Mouse (Mus musculus): ENCODE results near the gene Dtd1. TPM values are rescaled to one million over a fixed set of nuclear protein-coding genes. Genes with fewer than 3 reads are reported as not detected.

Gene Dtd1
- polyA plus RNA-seq, 1 experiment from 2014 or later, result 34.6 TPM

DNA sequence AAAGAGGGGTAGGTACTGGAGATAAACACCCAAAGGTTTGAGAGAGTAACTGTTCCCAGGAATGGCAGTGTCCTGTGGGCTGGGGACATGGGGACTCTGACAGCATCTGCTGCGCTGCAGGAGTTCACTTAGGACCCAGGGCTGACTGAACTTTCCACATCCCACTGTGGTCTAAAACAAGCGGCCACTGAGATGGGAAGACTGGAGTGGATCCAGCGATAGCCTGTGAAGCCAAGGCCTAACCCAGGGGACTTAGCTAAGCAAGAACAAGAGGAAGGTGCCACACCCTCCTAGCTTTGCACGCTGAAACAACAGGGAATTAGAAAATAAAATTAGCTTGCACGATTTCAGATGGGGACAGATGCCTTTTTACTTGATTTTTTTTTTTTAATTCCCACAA is 138.9 kb downstream of the Dtd1 start:
- no peaks in the 10 kb centered on the region for H3K9me3 ChIP-seq (ENCODE audit: control insufficient read depth, low read length)
- TF ChIP-seq EP300 (optimal IDR thresholded peaks at IDR 0.05) (no peak), CTCF (IDR thresholded peaks at IDR 0.05; ENCODE audit: low read depth) (no peak)
- H3K36me3 ChIP-seq (ENCODE audit: control insufficient read depth, insufficient read depth, low read length), result no peaks in the 10 kb centered on the region
- no peaks in the 10 kb centered on the region for H3K27me3 ChIP-seq (ENCODE audit: control insufficient read depth, insufficient read depth, low read length)
- no peak overlapping the region for H3K9ac ChIP-seq (ENCODE audit: low read length)
- no peaks in the 10 kb centered on the region for H3K4me1 ChIP-seq (replicated peaks; ENCODE audit: control insufficient read depth, insufficient read depth)
- 66% methylated on average over 5 of the region's 5 CpGs for WGBS
- H3K4me3 ChIP-seq (ENCODE audit: low read depth, low read length), result no peak overlapping the region
- no peak for ATAC-seq (ENCODE audit: low FRiP score, low TSS enrichment)
- H3K27ac ChIP-seq (replicated peaks), result no peak overlapping the region
- H3K4me2 ChIP-seq (replicated peaks; ENCODE audit: low read depth), result no peak overlapping the region
- DNase-seq (ENCODE audit: low spot score), result no peak

DNA sequence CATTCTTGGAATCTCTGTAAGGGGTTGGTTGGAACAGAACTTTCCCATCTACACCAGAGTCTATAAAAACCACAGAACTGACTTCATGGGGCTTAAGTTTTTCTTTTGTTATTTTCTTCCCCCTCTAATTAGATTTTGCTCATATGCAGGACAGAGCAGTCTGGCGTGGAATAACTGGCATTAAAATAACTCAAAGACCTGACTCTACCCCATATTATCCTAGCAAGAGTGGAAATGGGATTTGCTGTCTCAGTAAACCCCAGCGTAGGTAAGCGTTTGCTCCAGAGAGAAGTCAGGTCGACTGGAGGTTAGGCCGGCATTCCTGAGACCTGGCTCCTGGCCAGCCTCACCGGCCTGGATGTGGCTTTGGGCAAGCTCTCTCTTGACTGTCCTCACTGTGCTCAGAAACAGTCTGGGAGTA is 140.9 kb downstream of the Dtd1 start:
- Histone ChIP-seq H3K27ac (replicated peaks) (no peak overlapping the region), H3K4me3 (ENCODE audit: low read depth, low read length) (no peak overlapping the region), H3K9me3 (ENCODE audit: control insufficient read depth, low read length) (no peaks in the 10 kb centered on the region), H3K4me1 (replicated peaks; ENCODE audit: control insufficient read depth, insufficient read depth) (no peaks in the 10 kb centered on the region), H3K36me3 (ENCODE audit: control insufficient read depth, insufficient read depth, low read length) (no peaks in the 10 kb centered on the region), H3K4me2 (replicated peaks; ENCODE audit: low read depth) (no peak overlapping the region), H3K9ac (ENCODE audit: low read length) (no peak overlapping the region), H3K27me3 (ENCODE audit: control insufficient read depth, insufficient read depth, low read length) (no peaks in the 10 kb centered on the region)
- TF ChIP-seq EP300 (optimal IDR thresholded peaks at IDR 0.05) (no peak), CTCF (IDR thresholded peaks at IDR 0.05; ENCODE audit: low read depth) (no peak)
- WGBS, result 35% methylated on average over 6 of the region's 6 CpGs
- ATAC-seq (ENCODE audit: low FRiP score, low TSS enrichment) (no peak), DNase-seq (ENCODE audit: low spot score) (peak; percentile 19)

DNA sequence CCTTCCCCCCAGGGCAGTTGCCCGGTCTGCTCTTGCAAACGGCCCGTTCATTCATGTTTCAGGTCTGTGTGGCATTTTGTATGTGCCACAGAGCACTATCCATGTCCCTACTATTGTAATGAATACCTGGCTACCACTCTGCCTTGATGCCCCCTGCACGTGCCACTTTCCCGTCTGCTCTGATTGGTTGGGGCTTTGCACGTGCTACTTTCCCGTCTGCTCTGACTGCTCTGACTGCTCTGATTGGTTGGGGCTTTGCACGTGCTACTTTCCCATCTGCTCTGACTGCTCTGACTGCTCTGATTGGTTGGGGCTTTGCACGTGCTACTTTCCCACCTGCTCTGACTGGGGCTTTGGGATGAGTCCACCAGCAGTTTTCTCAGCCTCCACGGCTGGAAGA is 142.3 kb downstream of the Dtd1 start:
- WGBS, result 82% methylated on average over 10 of the region's 10 CpGs
- Histone ChIP-seq H3K27me3 (ENCODE audit: control insufficient read depth, insufficient read depth, low read length) (no peaks in the 10 kb centered on the region), H3K4me1 (replicated peaks; ENCODE audit: control insufficient read depth, insufficient read depth) (no peaks in the 10 kb centered on the region), H3K9me3 (ENCODE audit: control insufficient read depth, low read length) (no peaks in the 10 kb centered on the region), H3K4me2 (replicated peaks; ENCODE audit: low read depth) (no peak overlapping the region), H3K36me3 (ENCODE audit: control insufficient read depth, insufficient read depth, low read length) (no peaks in the 10 kb centered on the region), H3K27ac (replicated peaks) (no peak overlapping the region), H3K4me3 (ENCODE audit: low read depth, low read length) (no peak overlapping the region), H3K9ac (ENCODE audit: low read length) (no peak overlapping the region)
- ATAC-seq (ENCODE audit: low FRiP score, low TSS enrichment), result no peak
- no peak for TF ChIP-seq CTCF (IDR thresholded peaks at IDR 0.05; ENCODE audit: low read depth)
- no peak for TF ChIP-seq EP300 (optimal IDR thresholded peaks at IDR 0.05)
- no peak for DNase-seq (ENCODE audit: low spot score)

DNA sequence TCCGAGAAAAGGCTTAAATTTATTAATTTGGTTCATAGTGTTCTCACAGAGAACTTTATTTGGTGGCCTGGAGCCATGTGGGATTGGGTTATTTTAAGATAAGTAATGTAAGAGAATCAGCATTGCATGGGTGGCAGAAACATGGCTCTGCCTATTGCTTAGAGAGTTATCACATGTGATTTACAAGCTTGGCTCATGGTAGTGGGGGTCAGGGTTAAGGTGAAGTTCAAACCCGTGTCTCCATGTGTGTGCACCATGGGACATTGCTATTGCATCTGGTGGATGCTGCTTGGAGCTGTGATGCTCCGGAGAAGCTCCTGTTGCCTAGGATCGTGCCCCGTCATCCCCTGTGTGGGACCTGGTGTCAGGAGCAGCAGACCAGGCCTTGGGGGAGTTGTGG is 143.6 kb downstream of the Dtd1 start:
- no peaks in the 10 kb centered on the region for H3K36me3 ChIP-seq (ENCODE audit: control insufficient read depth, insufficient read depth, low read length)
- 79% methylated on average over 5 of the region's 5 CpGs for WGBS
- no peak overlapping the region for H3K9ac ChIP-seq (ENCODE audit: low read length)
- no peak overlapping the region for H3K4me3 ChIP-seq (ENCODE audit: low read depth, low read length)
- no peak for TF ChIP-seq CTCF (IDR thresholded peaks at IDR 0.05; ENCODE audit: low read depth)
- no peak for TF ChIP-seq EP300 (optimal IDR thresholded peaks at IDR 0.05)
- H3K27ac ChIP-seq (replicated peaks), result no peak overlapping the region
- DNase-seq (ENCODE audit: low spot score) (no peak), ATAC-seq (ENCODE audit: low FRiP score, low TSS enrichment) (no peak)
- no peaks in the 10 kb centered on the region for H3K9me3 ChIP-seq (ENCODE audit: control insufficient read depth, low read length)
- no peaks in the 10 kb centered on the region for H3K4me1 ChIP-seq (replicated peaks; ENCODE audit: control insufficient read depth, insufficient read depth)
- H3K4me2 ChIP-seq (replicated peaks; ENCODE audit: low read depth), result no peak overlapping the region
- H3K27me3 ChIP-seq (ENCODE audit: control insufficient read depth, insufficient read depth, low read length), result no peaks in the 10 kb centered on the region

DNA sequence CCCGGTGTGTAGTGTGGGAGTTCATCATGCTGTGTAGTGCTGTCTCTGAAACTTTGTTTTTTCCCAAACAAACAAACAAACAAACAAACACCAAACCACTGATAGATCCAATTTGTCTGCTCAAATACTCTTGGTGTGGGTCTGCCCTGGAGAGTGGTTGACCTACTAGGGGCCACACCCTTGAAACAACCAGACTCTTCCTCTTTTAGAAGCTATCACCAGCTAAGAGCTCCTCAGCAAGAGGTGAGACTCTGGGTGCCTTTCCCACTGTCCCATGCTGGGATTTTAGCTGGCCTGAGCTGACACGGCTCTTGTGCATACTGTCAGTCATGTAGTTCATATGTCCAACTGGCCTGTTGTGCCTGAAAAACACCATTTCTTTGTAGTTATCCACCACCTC is 145.6 kb downstream of the Dtd1 start:
- TF ChIP-seq EP300 (optimal IDR thresholded peaks at IDR 0.05) (no peak), CTCF (IDR thresholded peaks at IDR 0.05; ENCODE audit: low read depth) (no peak)
- H3K9me3 ChIP-seq (ENCODE audit: control insufficient read depth, low read length), result no peaks in the 10 kb centered on the region
- H3K4me3 ChIP-seq (ENCODE audit: low read depth, low read length), result no peak overlapping the region
- no peaks in the 10 kb centered on the region for H3K36me3 ChIP-seq (ENCODE audit: control insufficient read depth, insufficient read depth, low read length)
- no peak overlapping the region for H3K9ac ChIP-seq (ENCODE audit: low read length)
- H3K4me2 ChIP-seq (replicated peaks; ENCODE audit: low read depth), result no peak overlapping the region
- ATAC-seq (ENCODE audit: low FRiP score, low TSS enrichment) (no peak), DNase-seq (ENCODE audit: low spot score) (no peak)
- H3K27ac ChIP-seq (replicated peaks), result no peak overlapping the region
- H3K4me1 ChIP-seq (replicated peaks; ENCODE audit: control insufficient read depth, insufficient read depth), result no peaks in the 10 kb centered on the region
- WGBS, result 86% methylated on average over 2 of the region's 2 CpGs
- no peaks in the 10 kb centered on the region for H3K27me3 ChIP-seq (ENCODE audit: control insufficient read depth, insufficient read depth, low read length)

DNA sequence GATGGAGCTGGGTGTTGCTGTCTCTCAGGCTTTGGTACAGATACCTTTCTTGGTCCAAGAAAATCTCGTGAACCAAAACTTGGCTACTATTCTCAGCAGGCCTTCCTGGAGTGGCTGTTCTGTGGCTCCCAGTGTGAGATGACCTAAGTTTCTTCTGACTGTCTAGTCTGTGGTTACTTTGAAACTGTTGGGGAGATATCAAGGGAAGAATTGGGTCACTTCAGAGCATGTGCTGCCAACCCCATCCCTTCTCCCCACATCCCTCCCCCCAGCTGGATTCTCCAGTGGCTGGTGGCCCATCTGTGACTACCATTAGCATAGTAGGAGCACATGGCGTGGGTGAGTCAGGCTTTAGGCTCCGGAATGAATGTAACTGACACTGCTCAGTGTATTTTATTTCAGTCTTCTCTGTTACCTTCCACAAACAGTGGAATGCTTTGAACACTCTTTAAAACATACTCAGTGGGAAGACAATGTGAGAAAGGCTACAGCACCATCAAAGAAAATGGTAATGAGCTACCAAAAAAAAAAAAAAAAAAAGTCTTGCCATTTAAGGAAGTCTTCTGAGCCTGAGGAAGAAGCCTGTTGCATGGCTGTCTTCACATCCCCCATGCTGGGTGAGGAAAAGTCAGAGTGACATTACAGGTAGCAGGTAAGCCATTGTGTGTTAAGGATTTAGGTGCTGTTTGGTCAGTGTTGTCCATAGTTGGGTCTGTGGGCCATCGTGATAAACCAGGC is 146.5 kb downstream of the Dtd1 start:
- Histone ChIP-seq H3K9me3 (ENCODE audit: control insufficient read depth, low read length) (no peaks in the 10 kb centered on the region), H3K36me3 (ENCODE audit: control insufficient read depth, insufficient read depth, low read length) (no peaks in the 10 kb centered on the region), H3K4me2 (replicated peaks; ENCODE audit: low read depth) (no peak overlapping the region), H3K27me3 (ENCODE audit: control insufficient read depth, insufficient read depth, low read length) (no peaks in the 10 kb centered on the region), H3K4me1 (replicated peaks; ENCODE audit: control insufficient read depth, insufficient read depth) (no peaks in the 10 kb centered on the region), H3K4me3 (ENCODE audit: low read depth, low read length) (no peak overlapping the region), H3K9ac (ENCODE audit: low read length) (no peak overlapping the region), H3K27ac (replicated peaks) (no peak overlapping the region)
- no peak for TF ChIP-seq CTCF (IDR thresholded peaks at IDR 0.05; ENCODE audit: low read depth)
- no peak for TF ChIP-seq EP300 (optimal IDR thresholded peaks at IDR 0.05)
- DNase-seq (ENCODE audit: low spot score), result no peak
- no peak for ATAC-seq (ENCODE audit: low FRiP score, low TSS enrichment)
- WGBS, result 64% methylated on average over 4 of the region's 4 CpGs
